Mouse (Mus musculus) embryonic stem cell, embryonic (primary cell): ENCODE measurements around the gene Ago4.

ENCODE experiments used
- CTCF ChIA-PET, 4 experiments: fragments of 300-600 bp in 2 of 4; fragments of 350-600 bp in 2 of 4; sonication (Branson Sonifier 250); formaldehyde crosslinking; loops; one replicate each; lab custom pipeline; 2022; ENCODE audit warnings: inconsistent platforms in 2 of 4; lab: Charles Lee
- POLR2A ChIA-PET, 4 experiments: fragments of 300-600 bp in 2 of 4; fragments of 350-600 bp in 2 of 4; sonication (Branson Sonifier 250); formaldehyde crosslinking; loops; one replicate each; lab custom pipeline; 2022; ENCODE audit warnings: antibody characterized with exemption in 4 of 4, inconsistent platforms in 1 of 4; lab: Charles Lee

The Ago4 gene

GRCm38 (mm10) chr4:126532827-126533728, at the start of gene Ago4:
Gene Ago4 (minus strand): TSS chr4:126533472.
- ChIA-PET CTCF (interaction anchor here in 1 of 4 experiments (0.5 to 1.3 kb wide), 3 partner anchors 13 to 428 kb away, joined by 3 to 5 read pairs (median 3); no protein-coding TSS in a partner anchor), POLR2A (interaction anchor here in 3 of 4 experiments (0.8 to 1.2 kb wide), 4 partner anchors 10 to 212 kb away, joined by 3 read pairs; partner anchors contain the start of genes Adprhl2 (in 1 of the 3) and Clspn (in 1 of the 3))

- CTCF ChIA-PET, result interaction anchor here in 1 of 4 experiments (0.6 kb wide), 1 partner anchor 17 kb away, joined by 3 read pairs; no protein-coding TSS in a partner anchor
- POLR2A ChIA-PET, result no interaction called here
Observed at GRCm38 (mm10) chr4:126579077-126579476, 45.8 kb upstream of the Ago4 start.

DNA sequence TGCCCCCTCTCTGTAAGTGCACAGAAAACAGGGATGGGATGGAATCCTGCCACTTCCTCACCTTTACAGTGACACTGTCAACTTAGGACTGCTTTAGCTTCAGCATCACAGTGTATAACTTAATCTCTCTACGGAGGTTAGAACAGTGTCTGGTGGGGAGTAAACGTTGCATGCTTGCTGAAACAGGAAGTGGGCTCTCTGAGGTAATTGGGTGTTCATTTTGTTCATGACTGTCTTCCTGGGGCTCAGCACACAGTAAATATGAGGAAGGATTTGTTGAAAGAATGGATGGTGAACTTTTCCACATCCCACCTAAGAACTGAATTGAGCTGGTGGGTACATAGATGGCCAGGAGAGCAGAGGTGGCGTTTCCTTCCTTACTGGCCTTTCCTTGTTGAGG, 44.6 kb upstream of the Ago4 start:
- ChIA-PET POLR2A (interaction anchor here in 1 of 4 experiments (0.6 kb wide), 1 partner anchor 403 kb away, joined by 4 read pairs; no protein-coding TSS in a partner anchor), CTCF (no interaction called here)

GRCm38 (mm10) chr4:126576281-126576680, 43.0 kb upstream of the Ago4 start:
- ChIA-PET POLR2A (no interaction called here), CTCF (no interaction called here)

GRCm38 (mm10) chr4:126569783-126570182, 36.5 kb upstream of the Ago4 start:
- POLR2A ChIA-PET, result no interaction called here
- CTCF ChIA-PET, result no interaction called here

DNA sequence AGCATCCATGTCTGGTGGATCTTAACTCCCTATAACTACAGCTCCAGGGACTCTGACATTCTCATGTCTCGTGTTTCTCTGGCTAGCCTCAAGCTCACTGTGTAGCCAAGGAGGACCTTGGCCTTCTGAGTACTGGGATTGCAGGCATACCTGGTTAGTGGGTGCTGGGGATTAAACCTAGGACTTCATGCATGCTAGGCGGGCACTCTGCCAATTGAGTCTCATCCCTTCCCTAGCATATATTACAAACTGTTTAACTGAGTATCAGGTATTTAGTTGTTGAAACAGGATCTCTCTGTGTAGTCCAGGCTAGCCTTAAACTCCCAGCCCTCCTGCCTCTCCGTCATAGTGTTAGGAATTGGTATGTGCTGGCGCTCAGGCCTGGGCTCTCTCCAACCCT, 34.0 kb upstream of the Ago4 start:
- CTCF ChIA-PET, result no interaction called here
- POLR2A ChIA-PET, result interaction anchor here in 1 of 4 experiments (0.5 kb wide), 1 partner anchor 16 kb away, joined by 4 read pairs; no protein-coding TSS in a partner anchor

DNA sequence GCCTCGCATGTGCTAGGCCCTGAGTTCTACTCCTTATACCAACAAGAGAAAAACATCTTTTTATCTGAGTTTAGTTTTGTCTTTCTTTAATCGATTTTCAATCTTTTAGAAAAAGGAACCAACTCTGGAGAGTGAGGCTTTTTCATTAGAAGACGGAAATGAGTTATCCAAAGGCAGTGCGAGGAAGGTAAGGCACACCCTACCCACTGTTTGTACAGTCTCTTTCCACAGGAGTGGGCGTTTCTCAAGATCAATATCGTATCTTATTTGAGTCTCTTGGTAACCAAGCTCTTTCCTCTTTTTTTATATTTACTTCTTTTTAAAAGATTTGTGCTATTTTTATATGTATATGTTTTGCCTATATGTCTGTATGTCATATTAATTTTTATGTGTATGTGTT, 30.5 kb upstream of the Ago4 start:
- ChIA-PET POLR2A (interaction anchor here in 1 of 4 experiments (1.0 kb wide), 1 partner anchor 9 kb away, joined by 5 read pairs; no protein-coding TSS in a partner anchor), CTCF (interaction anchor here in 1 of 4 experiments (0.6 kb wide), 1 partner anchor 275 kb away, joined by 3 read pairs; no protein-coding TSS in a partner anchor)

- CTCF ChIA-PET, result interaction anchor here (0.5 to 1.2 kb wide), 24 partner anchors 16 to 1710 kb away, joined by 3 to 14 read pairs (median 4); partner anchors contain the start of genes AU040320 (in 1 of the 4), Ago1 (in 1 of the 4), Gjb5 (in 1 of the 4) and Ncdn (in 1 of the 4)
- POLR2A ChIA-PET, result interaction anchor here (0.6 to 2.0 kb wide), 84 partner anchors 8 to 1397 kb away, joined by 3 to 20 read pairs (median 4); partner anchors contain the start of genes AU040320 (in 3 of the 4), Psmb2 (in 3 of the 4), Ago1 (in 2 of the 4) and Ncdn (in 2 of the 4)
Observed at GRCm38 (mm10) chr4:126556809-126557711, 23.8 kb upstream of the Ago4 start, which contains the start of gene Clspn. Gene Clspn (plus strand): TSS chr4:126556935.

GRCm38 (mm10) chr4:126554462-126554861, 21.2 kb upstream of the Ago4 start:
- CTCF ChIA-PET, result interaction anchor here (0.6 to 1.4 kb wide), 26 partner anchors 15 to 1254 kb away, joined by 3 to 24 read pairs (median 4); partner anchors contain the start of genes AU040320 (in 1 of the 4) and Ncdn (in 1 of the 4)
- POLR2A ChIA-PET, result interaction anchor here in 2 of 4 experiments (0.6 to 1.1 kb wide), 8 partner anchors 24 to 1164 kb away, joined by 3 to 4 read pairs (median 3); partner anchors contain the start of genes AU040320 (in 1 of the 2) and Ncdn (in 1 of the 2)

DNA sequence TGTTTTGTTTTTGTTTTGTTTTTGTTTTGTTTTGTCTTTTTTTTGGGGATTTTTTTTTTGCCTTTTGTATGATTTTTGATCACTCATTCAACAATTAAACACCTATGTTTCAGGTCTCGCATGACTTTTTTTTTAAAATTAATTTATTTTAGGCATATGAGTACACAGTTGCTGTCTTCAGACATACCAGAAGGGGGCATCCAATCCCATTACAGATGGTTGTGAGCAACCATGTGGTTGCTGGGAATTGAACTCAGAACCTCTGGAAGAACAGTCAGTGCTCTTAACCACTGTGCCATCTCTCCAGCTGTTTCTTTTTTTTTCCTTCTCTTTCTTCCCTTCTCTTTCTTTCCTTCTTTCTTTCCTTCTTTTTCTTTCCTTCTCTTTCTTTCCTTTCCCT, 20.4 kb upstream of the Ago4 start:
- ChIA-PET POLR2A (interaction anchor here in 3 of 4 experiments (0.5 to 1.1 kb wide), 3 partner anchors 13 to 696 kb away, joined by 3 to 4 read pairs (median 3); no protein-coding TSS in a partner anchor), CTCF (interaction anchor here in 2 of 4 experiments (0.8 to 1.4 kb wide), 2 partner anchors 287 to 992 kb away, joined by 4 to 24 read pairs; no protein-coding TSS in a partner anchor)

- CTCF ChIA-PET, result interaction anchor here in 1 of 4 experiments (1.4 kb wide), 1 partner anchor 288 kb away, joined by 4 read pairs; no protein-coding TSS in a partner anchor
Observed at GRCm38 (mm10) chr4:126553105-126553504, 19.8 kb upstream of the Ago4 start.

GRCm38 (mm10) chr4:126552136-126552535, 18.9 kb upstream of the Ago4 start:
- CTCF ChIA-PET, result interaction anchor here in 2 of 4 experiments (0.9 to 1.4 kb wide), 3 partner anchors 11 to 220 kb away, joined by 3 to 4 read pairs (median 3); no protein-coding TSS in a partner anchor
- POLR2A ChIA-PET, result interaction anchor here in 2 of 4 experiments (0.6 to 1.5 kb wide), 5 partner anchors 12 to 212 kb away, joined by 3 to 4 read pairs (median 3); no protein-coding TSS in a partner anchor

More at GRCm38 (mm10) chr4:126553105-126553504, 19.8 kb upstream of the Ago4 start:
- POLR2A ChIA-PET, result no interaction called here

DNA sequence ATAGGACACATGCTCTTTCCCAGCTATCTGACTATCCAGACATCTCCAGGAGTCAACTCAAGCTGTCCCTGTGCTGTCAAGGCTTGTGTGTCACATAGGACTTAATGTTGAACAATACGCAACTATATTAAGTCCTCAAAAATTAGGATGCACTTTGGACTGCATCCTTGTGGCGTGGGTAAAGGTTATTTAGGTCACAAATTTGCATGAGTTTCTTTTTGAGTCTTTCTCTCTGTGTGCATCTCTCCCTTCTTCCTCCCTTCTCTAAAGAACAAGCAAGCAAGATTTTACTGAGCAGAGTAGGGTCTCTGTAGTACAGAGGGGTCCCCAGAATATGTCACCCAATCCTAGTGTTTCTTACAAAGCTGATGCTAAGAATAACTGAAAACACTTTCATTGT, 12.9 kb upstream of the Ago4 start:
- CTCF ChIA-PET, result interaction anchor here in 1 of 4 experiments (0.6 kb wide), 1 partner anchor 225 kb away, joined by 3 read pairs; the partner anchor contains the start of gene Adprhl2
- POLR2A ChIA-PET, result interaction anchor here in 3 of 4 experiments (1.1 to 1.3 kb wide), 4 partner anchors 9 to 17 kb away, joined by 3 to 6 read pairs (median 4); partner anchors contain the start of gene Clspn (in 1 of the 3)

GRCm38 (mm10) chr4:126545703-126546102, 12.4 kb upstream of the Ago4 start:
- ChIA-PET CTCF (interaction anchor here in 3 of 4 experiments (0.5 to 0.6 kb wide), 4 partner anchors 105 to 769 kb away, joined by 3 to 7 read pairs (median 4); partner anchors contain the start of gene Adprhl2 (in 1 of the 3)), POLR2A (interaction anchor here in 3 of 4 experiments (0.6 to 1.2 kb wide), 4 partner anchors 11 to 16 kb away, joined by 3 to 6 read pairs (median 4); partner anchors contain the start of gene Clspn (in 2 of the 3))

DNA sequence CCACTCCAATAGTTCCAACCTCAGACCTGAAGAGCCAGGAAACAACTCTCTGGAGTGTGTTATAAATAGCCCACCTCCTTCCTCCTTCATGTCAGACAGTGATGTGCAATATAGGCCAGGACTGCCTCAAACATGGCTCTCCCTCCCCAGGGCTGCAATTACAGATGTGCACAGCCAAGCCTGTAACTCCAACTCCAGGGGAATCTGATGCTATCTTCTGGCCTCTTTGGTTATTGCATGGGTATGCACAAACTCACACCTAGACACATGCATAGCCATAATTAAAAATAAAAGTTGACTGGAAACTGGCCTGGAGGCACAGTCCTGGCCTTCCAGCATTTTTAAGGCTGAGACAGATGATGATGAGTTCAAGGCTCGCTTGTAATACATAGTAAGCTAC, 11.7 kb upstream of the Ago4 start:
- CTCF ChIA-PET, result interaction anchor here in 2 of 4 experiments (0.5 kb wide), 2 partner anchors 671 to 769 kb away, joined by 5 to 7 read pairs; no protein-coding TSS in a partner anchor
- POLR2A ChIA-PET, result interaction anchor here in 3 of 4 experiments (0.6 to 1.2 kb wide), 5 partner anchors 10 to 181 kb away, joined by 3 to 4 read pairs (median 4); partner anchors contain the start of gene Clspn (in 2 of the 3)

DNA sequence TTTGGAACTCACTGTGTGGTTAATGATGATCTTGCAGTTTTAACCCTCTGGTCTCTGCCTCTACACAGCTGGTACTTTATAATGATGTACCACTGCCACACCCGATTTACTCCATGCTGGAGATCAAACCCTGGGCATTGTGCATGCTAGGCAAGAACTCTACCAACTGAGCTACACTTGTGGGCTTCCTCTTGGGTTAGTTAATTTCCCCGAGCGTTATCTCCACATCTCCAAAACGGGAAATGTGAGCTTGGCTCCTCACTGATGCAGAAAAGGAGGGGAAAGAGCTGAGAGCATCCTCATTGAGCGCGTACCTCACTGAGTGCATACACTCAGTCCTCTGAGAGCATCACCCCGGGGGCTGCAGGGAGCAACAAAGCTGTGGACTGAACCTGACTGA, 9.6 kb upstream of the Ago4 start:
- ChIA-PET CTCF (no interaction called here), POLR2A (no interaction called here)
